Mouse (Mus musculus) urinary bladder, postnatal 25 days (tissue): ENCODE data around the gene Pqlc2.
A peak's percentile ranks its signal among the peaks of the same experiment; 100 is the strongest.

Experiments used
- DNase-seq: peaks from one replicate; pipeline ENCODE4 v3.0.0; 2022; ENCODE audit warnings: low spot score

The Pqlc2 gene

DNA sequence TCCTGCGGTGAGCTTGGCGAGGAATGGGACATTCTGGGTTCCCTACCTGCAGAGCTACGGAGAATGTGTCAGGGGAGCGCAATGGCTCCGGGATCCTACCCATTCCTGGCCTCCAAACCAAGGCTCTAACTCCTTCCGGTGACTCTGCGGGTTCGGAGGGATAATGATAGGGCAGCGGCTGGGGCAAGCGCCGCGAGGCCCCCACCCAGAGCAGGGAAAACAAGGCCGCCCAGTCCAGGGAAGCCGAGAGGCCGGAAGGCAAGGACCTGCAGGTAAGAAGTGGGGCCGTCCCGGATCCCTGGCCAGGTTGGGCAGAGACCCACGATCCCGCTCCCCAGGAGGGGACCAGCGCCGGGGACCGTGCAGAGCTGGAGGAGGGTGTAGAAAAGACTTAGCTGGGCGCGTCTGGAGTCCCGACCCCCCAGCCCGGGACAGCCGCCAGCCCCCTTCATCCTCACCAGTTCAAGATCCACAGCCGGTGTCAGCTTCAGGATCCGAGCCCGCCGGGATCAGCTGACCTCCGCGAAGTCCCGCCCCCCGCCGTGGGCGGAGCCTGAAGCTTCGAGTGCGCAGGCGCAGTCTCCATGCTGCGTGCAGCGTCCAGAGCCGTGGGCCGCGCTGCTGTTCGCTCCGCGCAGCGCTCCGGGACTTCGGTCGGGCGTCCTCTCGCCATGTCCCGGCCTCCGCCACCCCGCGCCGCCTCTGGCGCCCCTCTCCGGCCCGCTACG lies at the start of gene Pqlc2, which contains the start of gene Akr7a5:
Gene Pqlc2, minus strand, starts transcription at position 538 of the 728 bp plus-strand sequence.
Gene Akr7a5, plus strand, starts transcription at position 574 of the 728 bp plus-strand sequence.
- DNase-seq = peak; percentile 99

DNA sequence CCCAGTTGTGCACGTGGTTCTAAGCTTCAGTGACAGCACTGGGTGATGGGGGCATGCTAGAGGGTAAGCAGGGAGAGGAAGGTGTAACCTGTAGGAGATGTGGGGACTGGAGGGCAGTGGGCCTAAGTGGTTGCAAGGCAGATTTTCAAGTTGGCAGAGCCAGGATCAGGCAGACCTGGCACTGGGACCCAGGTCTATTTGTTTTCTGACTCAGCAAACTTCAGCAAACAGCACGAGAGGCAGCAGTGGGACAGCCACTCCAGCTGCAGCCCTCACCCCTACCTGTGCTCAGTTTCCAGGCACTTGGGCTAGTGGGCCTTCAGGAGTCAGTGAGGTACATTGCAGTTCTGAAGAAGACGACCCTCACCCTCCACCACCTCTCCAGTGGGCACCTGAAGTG lies 46.7 kb upstream of the Pqlc2 start:
- no peak for DNase-seq

DNA sequence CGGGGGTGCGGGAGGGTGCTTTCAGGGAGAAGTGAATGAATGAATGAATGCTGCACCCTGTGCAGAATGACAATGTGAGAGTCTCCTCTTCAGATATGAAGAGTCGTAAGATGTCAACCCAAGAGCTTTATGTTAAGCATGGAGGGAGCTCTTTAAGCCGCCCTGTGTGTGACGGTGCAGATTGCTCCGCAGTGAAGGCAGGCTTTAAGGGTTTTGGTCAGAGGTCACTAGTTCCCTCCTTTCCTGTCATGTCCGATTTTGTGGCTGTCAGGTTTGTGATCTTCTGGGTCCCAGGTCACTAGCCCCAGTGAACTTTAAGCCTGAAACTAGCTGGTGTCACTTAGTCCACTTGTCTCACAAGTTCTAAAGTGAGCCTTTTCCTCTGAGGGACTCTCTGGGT lies 42.3 kb upstream of the Pqlc2 start:
- no peak for DNase-seq

DNA sequence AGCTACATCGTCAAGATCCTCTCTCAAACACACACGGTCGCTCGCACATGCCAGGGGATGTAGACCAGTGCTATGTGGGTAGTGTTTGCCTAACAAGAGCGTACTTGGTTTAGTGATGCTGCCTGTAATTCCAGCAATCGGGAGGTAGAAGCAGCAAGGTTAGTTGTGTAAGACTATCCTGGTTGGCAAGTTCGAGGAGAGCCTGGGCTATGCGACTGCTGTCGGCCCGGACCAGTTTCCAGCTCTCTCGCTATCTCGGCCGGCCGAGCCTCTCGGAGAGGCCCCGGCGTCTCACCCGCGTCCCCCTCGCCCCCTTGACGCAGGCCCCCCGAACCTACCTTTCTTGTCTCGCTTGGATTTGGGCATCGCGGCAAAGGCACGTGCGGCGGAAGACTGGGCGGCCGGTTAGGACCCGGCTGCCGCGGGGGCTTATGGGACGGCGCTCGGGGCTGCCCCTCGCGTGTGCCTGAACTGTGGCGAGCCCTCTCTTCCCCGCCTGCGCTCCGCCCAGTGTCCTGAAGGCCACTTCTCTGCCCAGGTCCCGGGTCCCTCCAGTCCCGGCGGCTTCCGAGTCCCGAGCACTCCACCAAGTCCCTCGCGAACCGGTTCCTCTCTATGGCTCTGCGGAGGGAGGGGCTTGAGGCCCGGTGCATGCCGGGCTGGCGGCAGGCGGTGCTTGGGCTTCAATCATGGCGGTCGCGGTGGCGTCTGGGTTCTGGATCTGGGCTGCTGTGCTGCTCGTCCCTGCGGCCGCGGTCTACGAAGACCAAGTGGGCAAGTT lies 41.6 kb upstream of the Pqlc2 start, which contains the start of the genes Mrto4, Emc1 and Ubr4:
Gene Mrto4, minus strand, starts transcription at position 646 of the 781 bp plus-strand sequence.
Gene Emc1, plus strand, starts transcription at position 657 of the 781 bp plus-strand sequence.
Gene Ubr4, plus strand, starts transcription at position 679 of the 781 bp plus-strand sequence.
- DNase-seq = peak; percentile 80

DNA sequence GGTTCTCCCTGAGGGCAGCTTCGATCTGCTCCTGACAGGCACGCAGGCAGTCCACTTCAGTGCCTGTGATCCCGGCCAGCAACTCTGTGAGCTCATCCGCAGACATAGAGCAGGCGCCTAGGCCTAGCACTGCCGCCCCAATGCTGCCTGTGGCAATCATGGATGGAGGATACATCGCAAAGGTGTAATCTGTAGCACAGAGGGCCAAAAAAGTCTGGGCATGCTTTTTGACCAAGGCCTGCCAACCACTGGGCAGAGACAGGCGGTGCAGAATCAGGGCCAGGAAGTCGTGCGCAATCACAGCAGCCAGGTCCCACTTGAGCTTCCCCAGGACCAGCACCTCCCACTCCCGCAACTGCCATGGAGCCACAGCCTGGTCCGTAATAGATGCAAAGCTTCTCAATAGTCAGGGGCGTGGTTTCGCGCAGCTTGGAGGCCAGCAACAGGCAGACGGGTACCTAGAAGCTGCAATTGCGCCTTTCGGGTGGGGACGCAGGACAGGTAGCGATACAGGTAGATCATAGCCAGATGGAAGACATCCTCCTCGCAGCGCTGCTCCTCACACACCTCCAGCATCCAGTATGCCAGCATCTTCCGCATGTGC lies 35.0 kb upstream of the Pqlc2 start:
- DNase-seq = no peak

DNA sequence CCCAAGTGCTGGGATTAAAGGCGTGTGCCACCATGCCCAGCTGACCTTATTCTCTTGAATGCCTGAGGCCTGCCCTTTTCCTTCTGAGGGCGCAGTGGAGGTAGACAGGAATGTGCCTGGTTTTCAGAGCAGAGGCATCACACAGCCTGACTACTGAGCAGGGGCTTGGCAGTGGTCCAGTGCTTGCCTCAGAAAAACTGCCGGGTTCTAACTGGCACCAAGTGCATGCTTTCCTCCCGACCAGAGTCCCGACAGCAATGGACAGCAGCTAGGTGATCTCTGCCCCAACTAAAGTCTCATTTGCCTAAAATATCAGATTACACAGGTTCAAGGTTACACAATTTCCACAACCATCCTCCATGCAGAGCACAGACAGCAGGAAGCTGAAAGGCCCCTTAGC lies 33.2 kb upstream of the Pqlc2 start:
- DNase-seq = no peak

DNA sequence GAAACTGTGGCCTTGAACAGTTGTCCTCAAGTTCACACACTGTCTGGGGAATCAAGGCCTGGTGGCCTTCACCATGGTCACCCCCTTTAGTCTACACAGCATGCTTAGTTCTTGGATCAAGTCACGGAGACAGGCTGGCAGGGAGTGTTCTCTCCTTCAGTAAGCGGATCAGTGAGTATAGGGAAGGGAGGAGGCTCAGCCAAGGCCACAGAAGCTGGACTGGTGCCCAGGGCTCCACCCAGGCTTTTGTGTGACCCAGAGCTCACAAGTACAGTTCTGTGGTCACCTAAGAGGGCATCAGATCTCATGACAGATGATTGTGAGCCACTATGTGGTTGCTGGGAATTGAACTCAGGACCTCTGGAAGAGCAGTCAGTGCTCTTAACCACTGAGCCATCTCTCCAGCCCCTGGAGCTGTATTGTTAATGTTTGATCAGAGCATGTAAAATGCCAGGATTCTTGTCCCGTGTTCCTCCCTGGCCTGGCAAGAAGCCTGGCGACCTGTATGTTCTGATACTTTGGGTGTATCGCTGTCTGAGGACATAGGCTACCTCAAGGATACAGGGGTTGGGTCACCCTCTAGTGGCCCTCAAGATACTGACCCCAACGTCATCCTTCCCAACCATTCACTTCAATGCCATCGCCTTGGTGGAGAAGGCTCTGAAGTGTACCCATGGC lies 31.2 kb upstream of the Pqlc2 start:
- DNase-seq = no peak

DNA sequence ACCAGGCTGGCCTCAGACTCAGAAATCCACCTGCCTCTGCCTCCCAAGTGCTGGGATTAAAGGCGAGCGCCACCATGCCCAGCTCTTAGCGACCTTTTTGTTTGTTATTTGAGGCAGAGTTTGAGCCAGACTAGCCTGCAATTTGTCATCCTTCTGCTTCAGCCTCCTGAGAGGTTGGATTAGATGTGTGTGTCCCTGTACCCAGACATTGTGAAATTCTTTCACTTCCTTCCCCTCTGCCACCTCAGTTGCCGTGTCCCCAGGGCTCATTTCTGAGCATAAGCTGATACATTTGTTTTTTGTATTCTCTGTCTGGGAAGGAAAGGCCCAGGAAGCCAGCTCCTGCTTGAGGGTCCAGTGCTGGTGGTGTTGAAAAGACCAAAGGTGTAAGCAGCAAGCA lies 30.3 kb upstream of the Pqlc2 start:
- DNase-seq = no peak

DNA sequence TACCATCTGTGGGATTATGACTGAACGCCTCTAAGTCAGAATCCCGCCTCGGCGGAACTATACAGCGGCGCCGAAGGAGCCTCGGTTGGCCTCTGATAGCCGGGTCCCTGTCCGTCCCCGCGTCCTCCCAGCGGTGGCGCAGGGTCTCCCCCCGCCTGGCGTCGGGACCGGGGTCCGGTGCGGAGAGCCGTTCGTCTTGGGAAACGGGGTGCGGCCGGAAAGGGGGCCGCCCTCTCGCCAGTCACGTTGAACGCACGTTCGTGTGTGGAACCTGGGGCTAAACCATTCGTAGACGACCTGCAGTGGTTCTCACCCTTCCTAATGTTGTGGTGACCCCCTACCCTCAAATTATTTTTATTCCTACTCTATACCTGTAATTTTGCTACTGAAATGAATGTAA lies 27.6 kb upstream of the Pqlc2 start:
- no peak for DNase-seq

DNA sequence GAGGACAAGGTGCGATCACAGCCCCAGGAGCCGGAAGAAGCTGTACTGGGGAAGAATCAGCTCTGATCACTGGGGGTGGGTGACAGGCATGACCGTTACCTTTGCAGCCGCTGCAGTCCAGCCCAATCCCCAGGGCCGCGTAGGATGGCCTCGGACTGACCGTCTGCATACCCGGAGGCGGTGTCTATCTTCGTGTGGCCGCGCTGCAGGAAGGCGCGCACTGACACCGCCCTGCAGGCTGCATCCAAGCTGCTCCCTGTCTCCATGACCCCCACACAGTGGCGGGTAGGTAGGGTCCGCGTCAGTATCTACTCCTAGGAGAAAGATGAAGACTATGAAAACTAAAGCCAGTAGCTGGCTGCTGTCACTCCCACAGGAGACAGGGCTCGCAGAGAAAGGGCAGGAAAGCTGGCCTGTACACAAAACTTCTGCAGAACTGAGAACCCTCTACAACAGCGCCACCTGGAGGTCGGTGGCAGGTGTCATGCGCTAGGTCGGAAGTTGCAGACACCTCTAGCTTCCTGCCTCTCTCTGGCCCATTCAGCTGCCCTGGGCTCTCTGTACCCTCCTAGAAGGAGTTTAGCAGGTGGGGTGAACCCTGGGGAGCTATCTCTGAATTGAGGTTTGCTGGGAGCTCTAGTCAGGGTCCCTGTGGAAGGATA lies 26.4 kb upstream of the Pqlc2 start:
- peak; percentile 81 for DNase-seq

DNA sequence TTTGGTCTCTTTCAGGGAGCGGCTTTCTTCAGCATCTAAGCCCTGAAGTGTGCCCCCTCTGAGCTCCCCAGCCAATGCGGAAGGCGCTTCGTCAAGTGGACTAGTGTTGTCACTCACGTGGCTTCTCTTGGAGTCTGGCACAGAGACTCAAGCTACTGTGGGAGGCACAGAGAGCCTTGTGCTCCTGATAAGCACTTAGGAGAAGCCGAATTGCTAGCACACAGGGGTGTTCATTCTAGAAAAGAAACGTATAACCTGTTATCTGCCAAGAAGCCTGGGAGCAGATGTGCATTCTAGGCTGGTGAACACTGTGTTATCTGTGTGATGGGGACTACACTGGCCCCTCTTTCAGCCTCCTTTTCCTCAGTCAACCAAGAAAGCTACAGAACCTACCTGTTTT lies 25.0 kb upstream of the Pqlc2 start:
- DNase-seq = no peak

DNA sequence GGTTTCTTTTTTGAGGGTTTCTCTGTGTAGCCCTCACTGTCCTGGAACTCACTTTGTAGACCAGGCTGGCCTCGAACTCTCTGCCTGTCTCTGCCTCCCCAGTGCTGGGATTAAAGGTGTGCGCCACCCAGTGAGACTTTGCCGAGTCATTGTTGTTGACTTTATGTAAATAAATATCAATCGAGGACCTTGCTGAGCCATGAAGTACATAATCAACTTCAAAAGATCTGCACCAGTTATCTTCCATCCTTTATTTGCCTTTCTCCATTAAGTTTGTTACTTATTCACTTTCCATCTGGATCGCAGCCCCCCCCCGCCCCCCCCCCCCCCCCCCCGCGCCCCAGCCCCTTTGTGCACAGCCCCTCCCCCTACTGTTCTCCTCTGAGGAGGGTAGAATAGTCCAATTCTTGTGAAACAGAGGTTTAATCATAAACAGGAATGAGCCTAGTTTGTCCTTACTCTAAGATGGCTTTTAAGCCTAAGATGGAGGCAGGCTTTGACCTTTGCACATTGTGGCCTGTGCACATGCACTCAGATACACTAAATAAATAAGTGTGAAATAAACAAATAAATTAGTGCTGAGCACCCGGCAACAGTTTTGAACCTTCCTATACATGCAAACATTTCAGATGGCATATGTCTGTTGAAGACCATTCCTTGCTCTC lies 24.3 kb upstream of the Pqlc2 start:
- DNase-seq = no peak

DNA sequence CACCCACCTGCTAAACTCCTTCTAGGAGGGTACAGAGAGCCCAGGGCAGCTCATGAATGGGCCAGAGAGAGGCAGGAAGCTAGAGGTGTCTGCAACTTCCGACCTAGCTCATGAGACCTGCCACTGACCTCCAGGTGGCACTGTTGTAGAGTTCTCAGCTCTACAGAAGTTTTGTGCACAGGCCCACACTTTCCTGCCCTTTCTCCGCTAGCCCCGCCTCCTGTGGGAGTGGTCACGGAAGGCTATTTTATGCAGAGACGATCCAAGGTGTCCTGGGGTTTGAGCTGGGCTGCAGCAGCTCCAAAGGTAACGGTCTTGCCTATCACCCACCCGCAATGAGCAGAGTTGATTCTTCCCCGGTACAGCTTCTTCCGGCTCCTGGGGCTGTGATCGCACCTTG lies 20.1 kb upstream of the Pqlc2 start:
- DNase-seq = peak; percentile 70

DNA sequence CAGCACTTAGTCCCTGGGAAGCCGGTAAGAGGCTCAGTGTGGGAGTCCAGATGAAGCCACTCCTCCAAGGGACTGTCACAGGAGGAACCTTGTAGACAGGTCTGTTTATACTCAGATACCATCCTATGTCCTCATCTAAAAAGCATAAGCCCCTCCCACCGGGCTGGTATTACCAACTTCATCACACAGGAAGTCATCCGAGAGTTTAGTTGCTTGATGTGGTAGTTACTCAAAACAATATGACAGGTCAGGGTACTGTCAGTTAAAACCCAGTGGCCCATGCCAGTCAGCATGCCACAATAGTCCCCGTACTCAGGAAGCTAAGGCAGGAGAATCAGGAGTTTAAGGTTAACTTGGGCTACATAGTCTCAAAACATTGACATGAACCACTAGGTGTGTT lies 9.2 kb upstream of the Pqlc2 start:
- DNase-seq = no peak

DNA sequence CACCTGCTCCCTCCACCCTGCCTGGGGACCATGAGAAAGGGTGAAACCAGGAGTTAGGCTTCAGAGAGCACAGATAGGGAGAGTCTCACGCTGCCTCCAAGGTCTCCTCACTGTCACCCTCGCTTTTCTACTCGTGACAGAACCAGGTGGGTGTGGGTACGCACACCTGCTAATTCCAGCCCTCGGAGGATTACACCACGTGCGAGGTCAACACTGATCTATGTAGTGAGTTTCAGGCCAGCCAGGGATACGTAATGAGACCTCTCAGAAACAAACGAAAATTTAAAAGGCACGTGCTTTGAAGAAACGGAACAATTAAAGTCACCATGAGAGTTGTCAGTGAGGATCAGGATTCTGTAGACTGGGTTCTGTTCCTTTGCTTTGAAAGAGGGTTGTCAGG lies 7.9 kb upstream of the Pqlc2 start:
- no peak for DNase-seq

DNA sequence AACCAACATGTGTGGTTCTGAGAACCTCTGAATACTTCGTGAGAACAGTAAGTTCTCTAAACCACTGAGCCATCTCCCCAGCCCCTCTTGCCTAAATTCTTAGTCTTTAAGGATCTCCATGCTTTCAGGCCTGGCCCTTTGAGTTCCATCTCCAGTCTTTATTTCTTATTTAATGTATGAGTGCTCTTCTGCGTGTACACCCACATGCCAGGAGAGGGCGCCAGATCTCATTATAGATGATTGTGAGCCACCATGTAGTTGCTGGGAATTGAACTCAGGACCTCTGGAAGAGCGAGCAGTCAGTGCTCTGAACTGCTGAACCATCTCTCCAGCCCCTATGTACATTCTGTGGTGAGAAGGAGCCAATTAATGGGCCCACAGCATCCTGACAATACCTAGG lies 2.1 kb upstream of the Pqlc2 start:
- peak; percentile 28 for DNase-seq

DNA sequence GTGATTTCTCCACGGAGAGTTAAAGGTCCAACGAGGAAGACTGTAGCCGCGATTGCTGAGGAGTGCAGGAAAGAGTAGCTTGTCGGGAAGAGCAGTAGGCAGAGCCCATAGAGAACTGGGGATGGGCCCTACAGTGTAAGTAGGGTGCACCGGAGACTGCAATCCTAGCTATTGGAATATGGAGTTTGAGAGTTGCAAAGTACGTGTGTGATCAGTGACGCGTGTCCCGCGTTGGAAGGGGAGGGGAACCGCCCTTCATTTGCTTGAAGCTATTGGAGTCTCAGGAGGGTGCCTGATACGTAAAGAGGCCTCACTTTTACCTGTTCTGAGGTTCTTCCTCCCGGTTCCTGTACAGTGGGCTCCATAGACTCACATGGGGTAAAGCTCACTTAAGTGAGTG lies 1.2 kb upstream of the Pqlc2 start:
- DNase-seq = no peak

DNA sequence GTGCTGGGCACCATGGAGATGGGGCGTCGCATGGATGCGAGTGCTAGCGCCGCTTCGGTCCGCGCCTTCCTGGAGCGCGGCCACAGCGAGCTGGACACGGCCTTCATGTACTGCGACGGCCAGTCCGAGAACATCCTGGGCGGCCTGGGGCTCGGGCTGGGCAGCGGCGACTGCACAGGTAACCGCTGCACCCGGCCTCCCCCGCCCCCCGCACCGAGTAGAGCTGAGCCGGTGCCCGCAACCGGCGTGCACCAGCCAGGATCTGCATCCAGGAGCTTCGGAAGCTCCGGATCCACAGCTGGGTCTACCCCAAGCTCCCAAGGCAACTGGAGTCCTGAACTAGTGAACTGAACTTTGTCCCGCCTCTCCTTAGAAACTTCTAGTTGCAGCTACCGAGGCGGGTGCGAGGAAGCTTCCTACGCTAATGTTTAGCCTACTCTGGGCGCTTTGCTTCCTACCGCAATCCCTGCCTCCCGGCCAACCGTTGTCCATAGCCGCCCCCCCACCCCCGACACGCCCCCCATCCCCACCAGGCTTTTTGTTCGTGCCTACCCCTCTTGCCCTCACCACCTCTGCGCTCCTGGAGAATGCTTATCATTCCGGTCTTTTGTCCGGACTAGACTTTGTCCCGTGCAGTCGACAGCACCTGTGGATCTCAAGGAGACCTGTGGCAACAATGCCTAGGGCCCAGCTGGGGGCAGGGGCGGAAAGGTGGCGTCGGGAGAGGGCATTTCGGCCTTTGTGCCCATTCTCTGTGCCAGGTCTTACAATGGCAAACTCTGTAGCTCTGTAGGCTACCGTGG lies 592 bp upstream of the Pqlc2 start:
- no peak for DNase-seq

DNA sequence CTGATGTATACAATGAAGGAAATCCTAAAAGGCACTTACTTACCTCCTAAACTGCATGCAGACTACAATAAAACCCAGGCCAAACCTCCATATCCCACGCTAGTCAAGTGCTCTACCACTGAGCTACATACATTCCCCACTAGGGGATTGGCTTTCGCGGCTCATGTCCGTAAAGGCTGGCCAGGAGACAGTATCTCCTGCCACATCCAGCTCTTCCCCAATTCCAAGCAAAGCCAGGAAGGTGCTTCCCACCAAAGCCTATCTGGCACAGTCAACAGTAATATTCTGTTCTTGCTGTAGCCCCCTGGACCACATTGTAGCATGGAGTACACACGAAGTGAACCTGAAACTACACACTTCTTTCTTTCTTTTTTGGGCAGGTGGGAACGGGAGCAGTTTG lies 857 bp downstream of the Pqlc2 start:
- DNase-seq = no peak

DNA sequence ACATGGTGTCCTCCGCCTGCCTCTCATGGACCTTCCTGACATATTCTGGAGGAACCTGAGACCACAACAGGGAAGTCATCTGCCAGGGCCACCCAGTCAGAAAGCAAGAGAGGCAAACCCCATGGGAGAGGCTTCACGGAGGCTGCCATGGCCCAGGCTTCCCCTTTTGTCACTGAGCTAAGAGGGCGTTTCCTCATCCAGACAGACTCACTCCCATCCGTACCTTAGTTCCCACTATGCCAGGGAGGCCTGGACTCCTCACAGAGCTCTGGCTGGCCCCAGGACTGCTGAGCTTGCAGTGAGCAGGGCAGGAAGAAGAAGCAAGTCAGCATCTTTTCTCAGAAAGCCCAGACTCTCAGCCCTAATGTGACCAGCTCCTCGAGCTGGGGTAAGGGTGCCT lies 2.6 kb downstream of the Pqlc2 start:
- no peak for DNase-seq
